Mouse (Mus musculus) myocyte (in vitro differentiated cells): Measurements from ENCODE around the gene Gon4l.

Experiments used
- CEBPB ChIP-seq: IDR thresholded peaks from 2 replicates; pipeline ENCODE4 v1.6.1; 2011; ENCODE audit warnings: mild to moderate bottlenecking, moderate library complexity; ENCODE audit not compliant: poor library complexity, insufficient read depth, severe bottlenecking
- E2F4 ChIP-seq: IDR thresholded peaks from one replicate; pipeline ENCODE4 v1.6.1; 2011; ENCODE audit warnings: mild to moderate bottlenecking, control low read depth, moderate library complexity; ENCODE audit not compliant: insufficient read depth
- MAX ChIP-seq: IDR thresholded peaks from one replicate; pipeline ENCODE4 v1.6.1; 2011; ENCODE audit warnings: low read depth, mild to moderate bottlenecking, control low read depth
- MYOD1 ChIP-seq, 3 experiments: IDR thresholded peaks; one replicate each; pipeline ENCODE4 v1.6.1; 2011; ENCODE audit warnings: control low read depth in 2 of 3, low read depth in 2 of 3, mild to moderate bottlenecking in 2 of 3, moderate library complexity in 1 of 3; ENCODE audit not compliant: insufficient read length in 2 of 3, control insufficient read depth in 1 of 3
- MYOG ChIP-seq, 3 experiments: IDR thresholded peaks; one replicate each; pipeline ENCODE4 v1.6.1; 2011; ENCODE audit warnings: control low read depth in 2 of 3, low read depth in 2 of 3, mild to moderate bottlenecking in 2 of 3; ENCODE audit not compliant: insufficient read length in 2 of 3, control insufficient read depth in 1 of 3, insufficient read depth in 1 of 3
- POLR2A ChIP-seq: IDR thresholded peaks from one replicate; pipeline ENCODE4 v1.6.1; 2011; ENCODE audit warnings: low read depth, mild to moderate bottlenecking, control low read depth, moderate library complexity; ENCODE audit not compliant: insufficient read length
- POLR2AphosphoS2 ChIP-seq: IDR thresholded peaks from one replicate; pipeline ENCODE4 v1.6.1; 2011; ENCODE audit warnings: low read depth, control low read depth; ENCODE audit not compliant: insufficient read length
- SRF ChIP-seq: IDR thresholded peaks from one replicate; pipeline ENCODE4 v1.6.1; 2011; ENCODE audit warnings: low read depth; ENCODE audit not compliant: control insufficient read depth, insufficient read length
- TCF12 ChIP-seq: IDR thresholded peaks from one replicate; pipeline ENCODE4 v1.6.1; 2011; ENCODE audit warnings: mild to moderate bottlenecking, control low read depth; ENCODE audit not compliant: poor library complexity, insufficient read depth, severe bottlenecking
- TCF3 ChIP-seq: IDR thresholded peaks from one replicate; pipeline ENCODE4 v1.6.1; 2011; ENCODE audit warnings: low read depth, control low read depth; ENCODE audit not compliant: insufficient read length
- USF1 ChIP-seq: IDR thresholded peaks from one replicate; pipeline ENCODE4 v1.6.1; 2011; ENCODE audit warnings: low read depth, mild to moderate bottlenecking, control low read depth, moderate library complexity

GRCm38 (mm10) chr3:88939749-88940148 lies 104.7 kb downstream of the Gon4l start:
- TF ChIP-seq CEBPB (no peak), POLR2A (no peak), TCF3 (no peak), E2F4 (no peak), USF1 (no peak), SRF (no peak), TCF12 (no peak), POLR2AphosphoS2 (no peak), MYOD1 (IDR thresholded peaks at IDR 0.05; ENCODE audit: control insufficient read depth in 1 of 3, insufficient read length in 2 of 3, low read depth in 2 of 3) (no peak), MAX (no peak), MYOG (IDR thresholded peaks at IDR 0.05; ENCODE audit: control insufficient read depth in 1 of 3, insufficient read depth in 1 of 3, insufficient read length in 2 of 3, low read depth in 2 of 3) (no peak)
